Mouse (Mus musculus) neural tube, embryonic 13.5 days (tissue): ENCODE results near the gene Fam241b. TPM values are rescaled to one million over a fixed set of nuclear protein-coding genes. Genes with fewer than 3 reads are reported as not detected.

Source experiments
- ATAC-seq: fragments of 200-750 bp; cut with Nextera tagmentation; 2 replicates; pipeline ENCODE4 v1.8.0; 2017; ENCODE audit warnings: low read depth, mild to moderate bottlenecking, moderate TSS enrichment, moderate library complexity
- H3K27ac ChIP-seq: fragments of 300-500 bp; sonication (generic); replicated peaks from 2 replicates; pipeline ENCODE4 v1.5.1; 2015; ENCODE audit warnings: moderate library complexity, mild to moderate bottlenecking, inconsistent platforms
- H3K27me3 ChIP-seq: fragments of 300-500 bp; sonication (generic); 2 replicates; pipeline ENCODE4 v1.6.1; 2015; ENCODE audit warnings: mild to moderate bottlenecking, inconsistent platforms
- H3K36me3 ChIP-seq: fragments of 300-500 bp; sonication (generic); 2 replicates; pipeline ENCODE4 v1.6.1; 2015; ENCODE audit warnings: mild to moderate bottlenecking, inconsistent platforms
- H3K4me1 ChIP-seq: fragments of 300-500 bp; sonication (generic); replicated peaks from 2 replicates; pipeline ENCODE4 v1.6.1; 2015; ENCODE audit warnings: inconsistent platforms
- H3K4me2 ChIP-seq: fragments of 300-500 bp; sonication (generic); 2 replicates; pipeline ENCODE4 v1.6.1; 2015; ENCODE audit warnings: inconsistent platforms, mild to moderate bottlenecking, moderate library complexity
- H3K4me3 ChIP-seq: fragments of 300-500 bp; sonication (generic); 2 replicates; pipeline ENCODE4 v1.5.1; 2015; ENCODE audit warnings: mild to moderate bottlenecking, inconsistent platforms
- H3K9ac ChIP-seq: fragments of 300-500 bp; sonication (generic); 2 replicates; pipeline ENCODE4 v1.6.1; 2015; ENCODE audit warnings: moderate library complexity, mild to moderate bottlenecking, inconsistent platforms
- H3K9me3 ChIP-seq: fragments of 300-500 bp; sonication (generic); 2 replicates; pipeline ENCODE4 v1.6.1; 2016; ENCODE audit warnings: inconsistent platforms
- WGBS: fragments of 180-500 bp; shearing (Covaris S2); methylation state at CpG from one replicate; pipeline ENCODE4 v1.1.7; 2015; 5-methylcytosine and 5-hydroxymethylcytosine counted together
- polyA plus RNA-seq: library from polyadenylated mRNA; unstranded; fragments of >200 nt; fragmentation: Nextera tagmentation; extraction: Ambion mirVana; gene quantifications from 2 replicates; pipeline ENCODE4 v1.2.1, GENCODE M21; 2015

Gene Fam241b
- polyA plus RNA-seq, 1 experiment from 2014 or later: 93.1 TPM

- Histone ChIP-seq H3K36me3 (no peaks in the 10 kb centered on the region), H3K4me1 (peaks cover 24% of the 10 kb centered on the region), H3K9ac (0 out of 2 replicates have a peak overlapping the region, but pooled peaks have one; percentile 8), H3K4me3 (no peak overlapping the region), H3K9me3 (peaks cover 9% of the 10 kb centered on the region; the same call in 1 of the 2 replicates), H3K27me3 (peaks cover 86% of the 10 kb centered on the region), H3K27ac (peak overlapping the region; percentile 23; the same call in 1 of the 2 replicates), H3K4me2 (no peak overlapping the region)
- WGBS: 2% methylated on average over 9 of the region's 9 CpGs
- peak; percentile 56 for ATAC-seq
Measured at GRCm38 (mm10) chr10:62172841-62173553, 29.3 kb upstream of the Fam241b start.

GRCm38 (mm10) chr10:62162410-62162809, 18.7 kb upstream of the Fam241b start:
- no peak overlapping the region for H3K4me2 ChIP-seq
- H3K4me3 ChIP-seq: no peak overlapping the region
- H3K36me3 ChIP-seq: no peaks in the 10 kb centered on the region
- 41% methylated on average over 10 of the region's 10 CpGs for WGBS
- ATAC-seq: no peak
- no peak overlapping the region for H3K9ac ChIP-seq
- H3K27ac ChIP-seq: no peak overlapping the region
- H3K4me1 ChIP-seq: peaks cover 10% of the 10 kb centered on the region; the same call in 1 of the 2 replicates
- peaks cover 80% of the 10 kb centered on the region for H3K27me3 ChIP-seq
- H3K9me3 ChIP-seq: no peaks in the 10 kb centered on the region

- H3K27me3 ChIP-seq: peaks cover 92% of the 10 kb centered on the region
- H3K36me3 ChIP-seq: no peaks in the 10 kb centered on the region
- no peak for ATAC-seq
- no peak overlapping the region for H3K4me3 ChIP-seq
- H3K9ac ChIP-seq: 0 out of 2 replicates have a peak overlapping the region, but pooled peaks have one; percentile 22
- 5% methylated on average over 7 of the region's 7 CpGs for whole genome bisulfite sequencing
- peaks cover 9% of the 10 kb centered on the region; the same call in 1 of the 2 replicates for H3K4me1 ChIP-seq
- H3K4me2 ChIP-seq: no peak overlapping the region
- H3K9me3 ChIP-seq: peaks cover 12% of the 10 kb centered on the region
- no peak overlapping the region for H3K27ac ChIP-seq
Measured at GRCm38 (mm10) chr10:62149929-62150328, 6.2 kb upstream of the Fam241b start.

GRCm38 (mm10) chr10:62147466-62148248, 3.9 kb upstream of the Fam241b start:
- peaks cover 88% of the 10 kb centered on the region for H3K27me3 ChIP-seq
- ATAC-seq: no peak
- H3K27ac ChIP-seq: no peak overlapping the region
- no peaks in the 10 kb centered on the region for H3K36me3 ChIP-seq
- H3K4me3 ChIP-seq: no peak overlapping the region
- H3K4me2 ChIP-seq: no peak overlapping the region
- no peak overlapping the region for H3K9ac ChIP-seq
- 51% methylated on average over 12 of the region's 12 CpGs for WGBS
- H3K9me3 ChIP-seq: no peaks in the 10 kb centered on the region
- peaks cover 9% of the 10 kb centered on the region; the same call in 1 of the 2 replicates for H3K4me1 ChIP-seq

- Histone ChIP-seq H3K9ac (no peak overlapping the region), H3K4me1 (peaks cover 9% of the 10 kb centered on the region; the same call in 1 of the 2 replicates), H3K27me3 (peaks cover 85% of the 10 kb centered on the region), H3K4me2 (no peak overlapping the region), H3K4me3 (no peak overlapping the region), H3K9me3 (no peaks in the 10 kb centered on the region), H3K36me3 (no peaks in the 10 kb centered on the region), H3K27ac (no peak overlapping the region)
- ATAC-seq: peak; percentile 84
- 12% methylated on average over 5 of the region's 5 CpGs for WGBS
Measured at GRCm38 (mm10) chr10:62145957-62146356, 2.2 kb upstream of the Fam241b start.

- H3K36me3 ChIP-seq: no peaks in the 10 kb centered on the region
- 23% methylated on average over 3 of the region's 3 CpGs for whole genome bisulfite sequencing
- H3K9ac ChIP-seq: no peak overlapping the region
- no peaks in the 10 kb centered on the region for H3K9me3 ChIP-seq
- no peak for ATAC-seq
- H3K4me1 ChIP-seq: peaks cover 40% of the 10 kb centered on the region
- H3K4me2 ChIP-seq: no peak overlapping the region
- H3K27ac ChIP-seq: no peak overlapping the region
- peaks cover 92% of the 10 kb centered on the region for H3K27me3 ChIP-seq
- H3K4me3 ChIP-seq: no peak overlapping the region
Measured at GRCm38 (mm10) chr10:62138040-62138439, 5.7 kb downstream of the Fam241b start.

- 5% methylated on average over 4 of the region's 4 CpGs for WGBS
- Histone ChIP-seq H3K9ac (no peak overlapping the region), H3K4me3 (no peak overlapping the region), H3K4me2 (no peak overlapping the region), H3K27ac (no peak overlapping the region), H3K4me1 (peaks cover 47% of the 10 kb centered on the region), H3K27me3 (peaks cover 99% of the 10 kb centered on the region), H3K9me3 (no peaks in the 10 kb centered on the region), H3K36me3 (no peaks in the 10 kb centered on the region)
- ATAC-seq: no peak
Measured at GRCm38 (mm10) chr10:62137150-62137549, 6.6 kb downstream of the Fam241b start.

- Histone ChIP-seq H3K27me3 (peaks cover 99% of the 10 kb centered on the region), H3K9ac (no peak overlapping the region), H3K36me3 (no peaks in the 10 kb centered on the region), H3K4me3 (no peak overlapping the region), H3K27ac (no peak overlapping the region), H3K4me1 (peaks cover 52% of the 10 kb centered on the region), H3K4me2 (peak overlapping the region; percentile 11; the same call in 1 of the 2 replicates), H3K9me3 (no peaks in the 10 kb centered on the region)
- 4% methylated on average over 8 of the region's 8 CpGs for WGBS
- ATAC-seq: 0 out of 2 replicates have a peak, but pooled peaks have one; percentile 21
Measured at GRCm38 (mm10) chr10:62135696-62136470, 7.8 kb downstream of the Fam241b start.

- Histone ChIP-seq H3K4me3 (peak within 1 kb of the TSS; percentile 24), H3K36me3 (no peaks in the 10 kb centered on the region), H3K9me3 (no peaks in the 10 kb centered on the region), H3K27me3 (peaks cover 99% of the 10 kb centered on the region), H3K4me2 (peak within 1 kb of the TSS; percentile 48), H3K4me1 (peaks cover 75% of the 10 kb centered on the region), H3K27ac (no peak within 1 kb of the TSS), H3K9ac (peak within 1 kb of the TSS; percentile 34; the same call in 1 of the 2 replicates)
- ATAC-seq: no peak
- WGBS: 1% methylated on average over 29 of the region's 29 CpGs
Measured at GRCm38 (mm10) chr10:62132691-62133281, 10.9 kb downstream of the Fam241b start, which contains the start of gene Neurog3. Gene Neurog3, plus strand, starts transcription at chr10:62133090.

GRCm38 (mm10) chr10:62128316-62128951, 15.3 kb downstream of the Fam241b start:
- Histone ChIP-seq H3K4me1 (peaks cover 41% of the 10 kb centered on the region), H3K9ac (no peak overlapping the region), H3K27ac (no peak overlapping the region), H3K36me3 (no peaks in the 10 kb centered on the region), H3K4me3 (no peak overlapping the region), H3K9me3 (no peaks in the 10 kb centered on the region), H3K27me3 (peaks cover 86% of the 10 kb centered on the region), H3K4me2 (peak overlapping the region; percentile 39)
- peak; percentile 23; the same call in 1 of the 2 replicates for ATAC-seq
- under 1% methylated on average over 32 of the region's 32 CpGs for WGBS

- H3K27ac ChIP-seq: no peak overlapping the region
- ATAC-seq: no peak
- 34% methylated on average over 21 of the region's 21 CpGs for WGBS
Measured at GRCm38 (mm10) chr10:62127711-62128231, 15.9 kb downstream of the Fam241b start.

More at GRCm38 (mm10) chr10:62127711-62128231, 15.9 kb downstream of the Fam241b start:
- H3K4me1 ChIP-seq: peaks cover 34% of the 10 kb centered on the region
- H3K36me3 ChIP-seq: no peaks in the 10 kb centered on the region
- peak overlapping the region; percentile 39 for H3K4me2 ChIP-seq
- H3K9me3 ChIP-seq: no peaks in the 10 kb centered on the region
- H3K4me3 ChIP-seq: 0 out of 2 replicates have a peak overlapping the region, but pooled peaks have one; percentile 2
- H3K9ac ChIP-seq: no peak overlapping the region
- H3K27me3 ChIP-seq: peaks cover 80% of the 10 kb centered on the region
